Mouse (Mus musculus): ENCODE results near the gene Tex14. TPM values are rescaled to one million over a fixed set of nuclear protein-coding genes. Genes with fewer than 3 reads are reported as not detected.

The Tex14 gene
- polyA plus RNA-seq (2015; fragmentation: Nextera tagmentation; extraction: Ambion mirVana): 0.53 and 0.70 TPM in 2 replicates

DNA sequence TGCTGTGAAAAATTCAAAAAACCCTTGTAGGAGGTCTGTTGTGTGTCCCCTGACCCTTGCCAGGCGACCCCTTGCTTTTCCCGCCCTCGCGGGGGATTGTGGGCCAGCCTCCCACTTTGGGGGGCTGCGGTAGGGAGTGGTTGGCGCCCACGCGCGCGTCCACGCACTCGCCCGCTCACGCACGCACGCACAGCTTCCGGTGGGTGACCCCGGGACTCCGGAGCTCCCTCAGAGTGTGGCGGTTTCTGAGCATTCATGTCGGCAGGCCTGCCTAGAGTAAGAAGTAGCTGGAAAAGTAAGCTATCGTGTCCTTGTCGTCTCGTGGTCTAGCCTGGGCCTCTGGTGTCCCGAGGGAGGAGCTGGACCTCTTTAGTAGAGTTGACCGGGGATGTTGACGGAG lies at the start of gene Tex14, which contains the start of gene Rad51c:
Gene Tex14, plus strand, starts transcription at position 190 of the 400 bp plus-strand sequence.
Gene Rad51c, minus strand, starts transcription at position 79 of the 400 bp plus-strand sequence.
- H3K27me3 ChIP-seq (replicated peaks; ENCODE audit: control insufficient read depth, insufficient read depth, low read length): no peaks in the 10 kb centered on the region
- no peaks in the 10 kb centered on the region for H3K4me1 ChIP-seq (ENCODE audit: control insufficient read depth, insufficient read depth, low read length)
- H3K36me3 ChIP-seq (ENCODE audit: control insufficient read depth, insufficient read depth, low read length): no peaks in the 10 kb centered on the region
- H3K4me3 ChIP-seq (ENCODE audit: low read length): peak within 1 kb of the TSS; percentile 68
- no peaks in the 10 kb centered on the region for H3K9me3 ChIP-seq (ENCODE audit: control insufficient read depth, low read length)
- H3K9ac ChIP-seq (ENCODE audit: low read depth, low read length): peak within 1 kb of the TSS; percentile 78
- peak within 1 kb of the TSS; percentile 92 for H3K27ac ChIP-seq (ENCODE audit: low read length)
- ATAC-seq: no peak; the same call in 1 of the 2 replicates
- peak within 1 kb of the TSS; percentile 85 for H3K4me2 ChIP-seq (ENCODE audit: low read depth, low read length)
- WGBS: 77% methylated on average over 27 of the region's 27 CpGs

DNA sequence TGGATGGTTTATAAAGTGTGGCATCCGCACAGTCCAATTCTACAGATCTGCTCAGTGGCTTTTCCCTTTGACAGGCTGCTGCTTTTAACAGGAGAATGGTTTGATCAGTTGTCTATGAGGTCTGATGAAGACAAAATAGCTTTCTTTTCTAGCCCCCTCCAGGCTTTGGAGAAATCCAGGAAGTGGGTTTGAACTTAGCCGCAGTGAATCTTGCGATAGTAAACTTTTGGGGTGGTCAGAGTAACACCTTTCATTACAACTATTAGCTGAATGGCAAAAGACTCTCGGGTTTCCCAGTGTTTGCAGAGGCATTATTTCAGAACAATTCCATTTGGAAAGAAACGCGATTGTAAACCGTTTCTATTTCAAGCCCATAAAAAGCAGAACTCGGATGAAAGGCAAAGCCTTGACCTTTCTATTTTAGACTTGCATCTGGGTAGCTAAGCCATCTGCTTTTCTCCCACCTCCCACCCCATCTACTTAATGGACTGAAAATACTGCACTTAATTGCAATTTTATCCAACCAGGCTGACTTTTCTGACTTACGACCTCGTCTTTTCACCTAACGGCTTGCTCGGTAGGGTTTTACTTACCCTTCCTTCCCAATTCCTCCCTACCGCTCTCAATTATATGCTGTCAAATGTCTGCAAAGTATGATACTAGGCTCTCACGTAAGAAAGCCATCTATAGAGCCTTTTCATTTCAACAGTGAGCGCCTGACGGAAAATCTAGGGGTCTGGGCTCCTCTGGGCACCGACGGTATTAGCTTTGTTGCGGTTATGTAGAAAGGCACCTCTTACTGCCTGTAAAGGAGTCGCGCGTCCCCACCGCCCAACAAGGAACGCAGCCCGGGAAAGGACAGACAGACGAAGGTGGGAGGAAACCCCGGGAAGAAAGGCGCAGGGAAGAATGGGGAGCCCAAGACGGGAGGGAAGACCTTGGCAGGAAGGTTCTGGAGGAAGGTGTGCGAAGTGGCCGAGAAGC lies 47.3 kb upstream of the Tex14 start:
- H3K9ac ChIP-seq (ENCODE audit: low read depth, low read length): peak overlapping the region; percentile 72
- H3K27me3 ChIP-seq (replicated peaks; ENCODE audit: control insufficient read depth, insufficient read depth, low read length): peaks cover 5% of the 10 kb centered on the region; the same call in 1 of the 2 replicates
- no peak overlapping the region for H3K27ac ChIP-seq (ENCODE audit: low read length)
- H3K36me3 ChIP-seq (ENCODE audit: control insufficient read depth, insufficient read depth, low read length): no peaks in the 10 kb centered on the region
- peak overlapping the region; percentile 98 for H3K4me2 ChIP-seq (ENCODE audit: low read depth, low read length)
- 7% methylated on average over 31 of the region's 31 CpGs for WGBS
- peaks cover 3% of the 10 kb centered on the region for H3K4me1 ChIP-seq (ENCODE audit: control insufficient read depth, insufficient read depth, low read length)
- no peak; the same call in 1 of the 2 replicates for ATAC-seq
- peak overlapping the region; percentile 75 for H3K4me3 ChIP-seq (ENCODE audit: low read length)
- no peaks in the 10 kb centered on the region for H3K9me3 ChIP-seq (ENCODE audit: control insufficient read depth, low read length)

DNA sequence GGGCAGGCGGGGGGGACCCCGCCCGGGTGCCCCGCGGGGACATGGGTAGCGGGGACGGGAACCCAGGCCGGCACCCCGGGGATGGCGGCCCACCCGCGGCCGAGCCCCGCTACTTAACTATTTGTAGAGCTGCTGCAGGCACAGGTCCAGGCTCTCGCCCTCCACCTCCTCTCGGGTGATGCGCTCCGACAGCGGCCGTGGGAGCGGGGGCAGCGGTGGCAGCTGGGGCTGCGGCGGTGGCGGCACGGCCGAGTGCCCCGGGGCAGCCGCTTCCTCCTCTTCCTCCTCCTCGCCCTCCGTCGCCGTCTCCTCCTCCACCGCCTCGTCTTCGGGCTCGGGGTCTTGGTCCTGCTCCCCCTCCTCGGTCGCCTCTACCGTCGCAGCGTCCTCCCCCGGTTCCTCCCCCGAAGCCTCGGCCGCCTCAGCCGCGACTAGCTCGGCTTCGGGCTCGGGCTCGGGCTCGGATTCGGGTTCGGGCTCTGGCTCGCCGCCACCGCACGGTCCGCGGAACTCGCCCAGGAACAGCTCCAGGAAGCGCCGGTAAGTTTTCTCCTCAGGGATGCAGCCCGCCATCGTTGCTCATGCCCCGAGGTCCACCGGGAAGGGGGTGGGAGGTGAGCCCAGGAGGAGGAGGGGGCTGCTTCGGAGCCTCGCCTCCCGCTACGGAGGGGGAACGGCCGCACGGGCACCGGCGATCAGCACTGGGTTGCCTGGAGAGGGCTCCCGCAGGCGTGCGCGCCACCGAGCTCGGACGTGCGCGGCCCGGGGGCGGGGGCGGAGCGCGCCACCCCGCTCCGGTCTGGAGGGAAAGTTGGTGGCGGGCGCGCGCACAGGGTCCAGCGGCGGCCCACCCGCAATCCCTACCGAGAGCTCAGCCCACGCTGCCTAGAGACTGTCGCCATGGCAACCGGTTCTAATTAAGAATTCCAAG lies 46.3 kb upstream of the Tex14 start, which contains the start of gene Ppm1e:
Gene Ppm1e, minus strand, starts transcription at position 693 of the 931 bp plus-strand sequence.
- ATAC-seq: peak; percentile 96
- under 1% methylated on average over 100 of the region's 104 CpGs for WGBS
- Histone ChIP-seq H3K36me3 (ENCODE audit: control insufficient read depth, insufficient read depth, low read length) (no peaks in the 10 kb centered on the region), H3K4me2 (ENCODE audit: low read depth, low read length) (peak within 1 kb of the TSS; percentile 98), H3K27ac (ENCODE audit: low read length) (no peak within 1 kb of the TSS), H3K4me1 (ENCODE audit: control insufficient read depth, insufficient read depth, low read length) (peaks cover 3% of the 10 kb centered on the region), H3K9me3 (ENCODE audit: control insufficient read depth, low read length) (no peaks in the 10 kb centered on the region), H3K9ac (ENCODE audit: low read depth, low read length) (peak within 1 kb of the TSS; percentile 72), H3K4me3 (ENCODE audit: low read length) (peak within 1 kb of the TSS; percentile 75), H3K27me3 (replicated peaks; ENCODE audit: control insufficient read depth, insufficient read depth, low read length) (peaks cover 5% of the 10 kb centered on the region; the same call in 1 of the 2 replicates)

DNA sequence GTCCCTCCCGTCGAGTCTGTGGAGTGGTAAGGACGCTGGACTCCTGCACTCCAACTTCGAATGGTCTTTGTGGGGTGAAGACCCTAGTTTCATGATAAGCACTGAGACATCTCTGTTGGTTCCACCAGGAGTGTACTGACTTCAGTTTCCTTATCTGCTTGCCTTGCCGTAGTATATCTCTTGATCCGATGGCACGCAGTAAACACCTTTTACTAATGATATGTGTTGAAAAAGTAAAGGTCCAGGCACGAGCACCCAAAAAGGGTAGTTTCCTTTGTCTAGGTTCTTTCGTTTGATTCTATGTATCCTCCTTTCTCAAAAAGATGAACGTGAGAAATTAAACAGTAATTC lies 45.6 kb upstream of the Tex14 start:
- 14% methylated on average over 10 of the region's 10 CpGs for WGBS
- H3K9me3 ChIP-seq (ENCODE audit: control insufficient read depth, low read length): no peaks in the 10 kb centered on the region
- no peak overlapping the region for H3K27ac ChIP-seq (ENCODE audit: low read length)
- 0 out of 2 replicates have a peak, but pooled peaks have one; percentile 17 for ATAC-seq
- H3K9ac ChIP-seq (ENCODE audit: low read depth, low read length): peak overlapping the region; percentile 72
- H3K4me3 ChIP-seq (ENCODE audit: low read length): peak overlapping the region; percentile 75
- no peaks in the 10 kb centered on the region for H3K36me3 ChIP-seq (ENCODE audit: control insufficient read depth, insufficient read depth, low read length)
- H3K27me3 ChIP-seq (replicated peaks; ENCODE audit: control insufficient read depth, insufficient read depth, low read length): peaks cover 5% of the 10 kb centered on the region; the same call in 1 of the 2 replicates
- peaks cover 3% of the 10 kb centered on the region for H3K4me1 ChIP-seq (ENCODE audit: control insufficient read depth, insufficient read depth, low read length)
- H3K4me2 ChIP-seq (ENCODE audit: low read depth, low read length): peak overlapping the region; percentile 98

DNA sequence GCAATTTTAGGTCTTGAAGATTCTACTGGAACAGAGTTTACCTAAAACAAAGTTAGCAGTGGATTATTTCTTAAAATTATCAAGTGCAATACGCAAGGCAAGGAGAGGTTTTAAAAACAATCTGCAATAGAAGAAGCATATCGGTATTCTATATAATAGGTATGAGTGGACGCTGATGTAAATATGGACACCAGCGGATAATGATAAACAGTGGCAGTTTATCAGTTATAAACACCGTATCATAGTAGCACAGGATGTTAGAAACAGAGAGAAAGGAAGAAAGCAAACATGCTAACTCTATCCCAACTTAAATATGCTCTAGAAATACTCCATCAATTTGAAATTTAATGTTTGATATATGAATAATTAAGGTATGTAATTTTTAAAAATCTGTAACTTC lies 39.7 kb upstream of the Tex14 start:
- Histone ChIP-seq H3K9me3 (ENCODE audit: control insufficient read depth, low read length) (no peaks in the 10 kb centered on the region), H3K9ac (ENCODE audit: low read depth, low read length) (no peak overlapping the region), H3K27me3 (replicated peaks; ENCODE audit: control insufficient read depth, insufficient read depth, low read length) (no peaks in the 10 kb centered on the region; the same call in 1 of the 2 replicates), H3K4me3 (ENCODE audit: low read length) (no peak overlapping the region), H3K27ac (ENCODE audit: low read length) (no peak overlapping the region), H3K36me3 (ENCODE audit: control insufficient read depth, insufficient read depth, low read length) (no peaks in the 10 kb centered on the region), H3K4me1 (ENCODE audit: control insufficient read depth, insufficient read depth, low read length) (no peaks in the 10 kb centered on the region), H3K4me2 (ENCODE audit: low read depth, low read length) (no peak overlapping the region)
- 85% methylated on average over 5 of the region's 5 CpGs for WGBS
- no peak for ATAC-seq

DNA sequence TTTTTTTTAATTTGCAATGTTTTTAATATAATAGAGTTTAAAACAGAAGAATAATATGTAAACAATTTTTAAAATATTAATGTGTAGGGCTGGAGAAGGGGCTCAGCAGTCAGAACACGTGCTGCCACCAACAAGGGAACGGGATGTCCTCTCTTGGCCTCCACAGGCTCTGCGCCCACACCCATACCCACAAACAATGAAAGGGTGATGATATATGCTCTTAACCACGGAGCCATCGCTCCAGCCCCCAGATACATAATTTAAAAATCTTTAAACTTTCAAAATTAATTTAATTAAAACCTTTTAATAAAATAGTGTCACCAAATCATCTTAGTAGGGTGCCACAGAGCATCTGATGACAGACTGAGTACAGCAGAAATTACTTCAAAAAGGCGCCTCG lies 37.8 kb upstream of the Tex14 start:
- H3K4me2 ChIP-seq (ENCODE audit: low read depth, low read length): no peak overlapping the region
- H3K27me3 ChIP-seq (replicated peaks; ENCODE audit: control insufficient read depth, insufficient read depth, low read length): no peaks in the 10 kb centered on the region
- no peaks in the 10 kb centered on the region for H3K4me1 ChIP-seq (ENCODE audit: control insufficient read depth, insufficient read depth, low read length)
- no peak overlapping the region for H3K9ac ChIP-seq (ENCODE audit: low read depth, low read length)
- H3K9me3 ChIP-seq (ENCODE audit: control insufficient read depth, low read length): no peaks in the 10 kb centered on the region
- WGBS: 82% methylated on average over 7 of the region's 7 CpGs
- ATAC-seq: no peak
- H3K27ac ChIP-seq (ENCODE audit: low read length): no peak overlapping the region
- no peak overlapping the region for H3K4me3 ChIP-seq (ENCODE audit: low read length)
- H3K36me3 ChIP-seq (ENCODE audit: control insufficient read depth, insufficient read depth, low read length): no peaks in the 10 kb centered on the region

DNA sequence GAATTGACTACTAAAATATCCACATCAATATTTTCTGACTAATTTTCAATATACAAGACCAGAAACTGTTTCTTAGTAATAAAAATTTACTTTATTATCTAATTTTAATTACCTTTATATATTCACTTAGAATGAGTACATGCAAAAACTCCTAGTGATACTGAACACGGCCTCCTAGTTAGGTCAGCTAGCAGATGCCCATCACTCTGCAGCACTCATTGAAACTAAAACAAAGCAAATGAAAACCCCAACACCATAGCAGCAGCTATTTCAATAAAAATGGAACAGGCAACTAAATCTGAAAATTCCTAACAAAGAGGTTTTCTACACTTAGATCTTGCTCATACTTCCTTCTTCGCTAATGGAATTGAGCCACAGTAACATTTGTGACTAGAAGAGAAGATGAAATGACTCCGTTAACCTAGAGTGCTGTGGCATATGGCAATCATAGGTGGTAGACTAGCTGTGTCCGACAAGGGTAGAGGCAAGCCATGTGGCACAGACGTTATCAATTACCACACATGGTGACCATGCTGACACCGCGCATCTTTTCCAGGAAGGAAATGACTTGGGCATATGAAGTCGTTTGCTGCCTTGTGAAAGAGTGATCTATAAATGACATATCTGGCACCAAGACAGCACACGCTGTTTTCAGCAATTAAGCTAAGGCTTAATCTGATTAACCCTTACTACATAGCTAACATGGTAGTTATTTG lies 36.8 kb upstream of the Tex14 start:
- H3K4me1 ChIP-seq (ENCODE audit: control insufficient read depth, insufficient read depth, low read length): no peaks in the 10 kb centered on the region
- H3K27ac ChIP-seq (ENCODE audit: low read length): no peak overlapping the region
- no peak overlapping the region for H3K9ac ChIP-seq (ENCODE audit: low read depth, low read length)
- H3K27me3 ChIP-seq (replicated peaks; ENCODE audit: control insufficient read depth, insufficient read depth, low read length): no peaks in the 10 kb centered on the region
- 0 out of 2 replicates have a peak, but pooled peaks have one; percentile 40 for ATAC-seq
- no peak overlapping the region for H3K4me2 ChIP-seq (ENCODE audit: low read depth, low read length)
- H3K36me3 ChIP-seq (ENCODE audit: control insufficient read depth, insufficient read depth, low read length): no peaks in the 10 kb centered on the region
- 76% methylated on average over 9 of the region's 9 CpGs for WGBS
- H3K9me3 ChIP-seq (ENCODE audit: control insufficient read depth, low read length): no peaks in the 10 kb centered on the region
- no peak overlapping the region for H3K4me3 ChIP-seq (ENCODE audit: low read length)

DNA sequence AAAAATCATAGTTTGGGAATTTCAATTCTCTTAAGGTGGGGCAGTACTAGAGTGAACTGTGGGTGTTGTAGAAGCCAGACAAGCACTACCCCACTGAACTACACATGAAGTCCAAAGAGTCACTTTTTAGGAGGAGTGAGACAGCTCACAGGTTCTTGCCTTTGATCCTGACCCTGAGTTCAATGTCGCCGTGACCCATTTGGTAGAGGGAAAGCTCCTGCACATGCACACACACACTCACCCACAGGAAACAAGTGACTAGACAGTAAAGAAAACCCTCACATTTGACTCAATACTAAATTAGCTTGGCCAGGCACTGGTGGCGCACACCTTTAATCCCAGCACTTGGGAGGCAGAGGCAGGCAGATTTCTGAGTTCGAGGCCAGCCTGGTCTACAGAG lies 20.3 kb upstream of the Tex14 start:
- H3K9ac ChIP-seq (ENCODE audit: low read depth, low read length): no peak overlapping the region
- ATAC-seq: no peak
- WGBS: 94% methylated on average over 4 of the region's 4 CpGs
- no peak overlapping the region for H3K4me3 ChIP-seq (ENCODE audit: low read length)
- no peak overlapping the region for H3K27ac ChIP-seq (ENCODE audit: low read length)
- H3K36me3 ChIP-seq (ENCODE audit: control insufficient read depth, insufficient read depth, low read length): no peaks in the 10 kb centered on the region
- H3K4me1 ChIP-seq (ENCODE audit: control insufficient read depth, insufficient read depth, low read length): no peaks in the 10 kb centered on the region
- no peaks in the 10 kb centered on the region for H3K9me3 ChIP-seq (ENCODE audit: control insufficient read depth, low read length)
- no peak overlapping the region for H3K4me2 ChIP-seq (ENCODE audit: low read depth, low read length)
- no peaks in the 10 kb centered on the region for H3K27me3 ChIP-seq (replicated peaks; ENCODE audit: control insufficient read depth, insufficient read depth, low read length)
